Mouse (Mus musculus) embryonic fibroblast, embryonic 13.5 days (primary cell): ENCODE results near the gene Pik3r2.

Experiments used
- CTCF ChIP-seq: IDR thresholded peaks from 2 replicates; pipeline ENCODE4 v1.5.1; 2011; ENCODE audit warnings: mild to moderate bottlenecking, control low read depth, low read length, moderate library complexity, borderline replicate concordance; ENCODE audit not compliant: insufficient read depth
- POLR2A ChIP-seq: IDR thresholded peaks from 2 replicates; pipeline ENCODE4 v1.6.1; 2011; ENCODE audit warnings: low read depth, mild to moderate bottlenecking, control low read depth, low read length, moderate library complexity

GRCm38 (mm10) chr8:70745691-70746220, 30.8 kb downstream of the Pik3r2 start:
- TF ChIP-seq CTCF, result no peak
- no peak for TF ChIP-seq POLR2A
